Mouse (Mus musculus) MEL (cell line): ENCODE data around the gene Ccs. TPM values are rescaled to one million over a fixed set of nuclear protein-coding genes. Genes with fewer than 3 reads are reported as not detected.
"Not testable (repeated sequence)": the region's sequence is repeated elsewhere in the genome, so short reads cannot be mapped to it uniquely, and the experiment has no call there.

Source experiments
- DNase-seq: peaks from one replicate; pipeline ENCODE4 v3.0.0; 2011; ENCODE audit warnings: low read depth, low spot score
- H3K27ac ChIP-seq: 2 replicates; pipeline ENCODE4 v1.5.1; 2012; ENCODE audit warnings: low read depth, mild to moderate bottlenecking, control low read depth, low read length, moderate library complexity; ENCODE audit not compliant: control insufficient read depth
- H3K27me3 ChIP-seq, 2 experiments: fragments of 150-350 bp in 1 of 2; sonication (generic) in 1 of 2; 2 replicates each; pipeline ENCODE4 v1.6.1; 2012; ENCODE audit warnings: low read length in 2 of 2, mild to moderate bottlenecking in 2 of 2, improper control_type of control experiment in 1 of 2, moderate library complexity in 1 of 2; ENCODE audit not compliant: insufficient read depth in 2 of 2, control insufficient read depth in 1 of 2
- H3K36me3 ChIP-seq, 2 experiments: 2 replicates each; pipeline ENCODE4 v1.6.1; 2012 to 2014; ENCODE audit warnings: low read length in 2 of 2, improper control_type of control experiment in 1 of 2, inconsistent platforms in 1 of 2, mild to moderate bottlenecking in 1 of 2; ENCODE audit not compliant: insufficient read depth in 2 of 2, control insufficient read depth in 1 of 2
- H3K4me1 ChIP-seq, 2 experiments: fragments of 150-350 bp in 1 of 2; sonication (generic) in 1 of 2; 2 replicates each; pipeline ENCODE4 v1.6.1; 2012; ENCODE audit warnings: low read length in 2 of 2, improper control_type of control experiment in 1 of 2, mild to moderate bottlenecking in 1 of 2; ENCODE audit not compliant: insufficient read depth in 2 of 2, control insufficient read depth in 1 of 2
- H3K4me3 ChIP-seq, 2 experiments: fragments of 150-350 bp in 1 of 2; sonication (generic) in 1 of 2; 2 replicates each; pipeline ENCODE4 v1.5.1; 2012; ENCODE audit warnings: low read depth in 2 of 2, low read length in 2 of 2, mild to moderate bottlenecking in 2 of 2, moderate library complexity in 2 of 2, control low read depth in 1 of 2, improper control_type of control experiment in 1 of 2; ENCODE audit not compliant: control insufficient read depth in 1 of 2, insufficient read depth in 1 of 2
- H3K79me2 ChIP-seq: 2 replicates; pipeline ENCODE4 v1.6.1; 2012; ENCODE audit warnings: mild to moderate bottlenecking, low read length, moderate library complexity; ENCODE audit not compliant: control insufficient read depth, poor library complexity, insufficient read depth
- H3K9ac ChIP-seq: 2 replicates; pipeline ENCODE4 v1.6.1; 2012; ENCODE audit warnings: low read depth, mild to moderate bottlenecking, control low read depth, low read length, moderate library complexity; ENCODE audit not compliant: control insufficient read depth, poor library complexity, severe bottlenecking
- H3K9me3 ChIP-seq: fragments of 150-350 bp; sonication (generic); replicated peaks from 2 replicates; pipeline ENCODE4 v1.6.1; 2012; ENCODE audit warnings: mild to moderate bottlenecking, low read length, improper control_type of control experiment, moderate library complexity; ENCODE audit not compliant: insufficient read depth
- BHLHE40 ChIP-seq: IDR thresholded peaks from 2 replicates; pipeline ENCODE4 v1.6.1; 2012; ENCODE audit warnings: low read depth, mild to moderate bottlenecking, inconsistent platforms, low read length, improper control_type of control experiment, borderline replicate concordance
- CHD1 ChIP-seq: IDR thresholded peaks from 2 replicates; pipeline ENCODE4 v1.6.1; 2012; ENCODE audit warnings: low read depth, mild to moderate bottlenecking, inconsistent platforms, low read length, improper control_type of control experiment
- CHD2 ChIP-seq: IDR thresholded peaks from 2 replicates; pipeline ENCODE4 v1.6.1; 2011; ENCODE audit warnings: low read length, improper control_type of control experiment
- CTCF ChIP-seq, 3 experiments: IDR thresholded peaks in 2 of 3; conservative IDR thresholded peaks in 1 of 3; 2 replicates each; pipeline ENCODE4 v1.5.1; 2011 to 2012; ENCODE audit warnings: low read length in 3 of 3, low read depth in 2 of 3, mild to moderate bottlenecking in 2 of 3, improper control_type of control experiment in 1 of 3, inconsistent platforms in 1 of 3, mixed read lengths in 1 of 3, moderate library complexity in 1 of 3; ENCODE audit not compliant: control insufficient read depth in 1 of 3, insufficient read depth in 1 of 3, poor library complexity in 1 of 3, severe bottlenecking in 1 of 3
- E2F4 ChIP-seq: IDR thresholded peaks from 2 replicates; pipeline ENCODE4 v1.6.1; 2011; ENCODE audit warnings: low read depth, low read length, improper control_type of control experiment, borderline replicate concordance
- ELF1 ChIP-seq: IDR thresholded peaks from 2 replicates; pipeline ENCODE4 v1.6.1; 2014; ENCODE audit warnings: low read depth, mild to moderate bottlenecking, inconsistent platforms, low read length, improper control_type of control experiment, moderate library complexity
- EP300 ChIP-seq, 2 experiments: IDR thresholded peaks; 2 replicates each; pipeline ENCODE4 v1.6.1; 2011; ENCODE audit warnings: improper control_type of control experiment in 2 of 2, low read length in 2 of 2, low read depth in 1 of 2, mild to moderate bottlenecking in 1 of 2
- ETS1 ChIP-seq: IDR thresholded peaks from 2 replicates; pipeline ENCODE4 v1.6.1; 2012; ENCODE audit warnings: low read depth, mild to moderate bottlenecking, inconsistent platforms, low read length, improper control_type of control experiment, moderate library complexity
- HCFC1 ChIP-seq: IDR thresholded peaks from 2 replicates; pipeline ENCODE4 v1.6.1; 2012; ENCODE audit warnings: low read depth, mild to moderate bottlenecking, inconsistent platforms, low read length, improper control_type of control experiment, moderate library complexity
- JUND ChIP-seq: IDR thresholded peaks from 2 replicates; pipeline ENCODE4 v1.6.1; 2011; ENCODE audit warnings: low read depth, mild to moderate bottlenecking, improper control_type of control experiment, low read length
- MAX ChIP-seq: IDR thresholded peaks from 2 replicates; pipeline ENCODE4 v1.6.1; 2011; ENCODE audit warnings: low read length, improper control_type of control experiment
- MXI1 ChIP-seq: IDR thresholded peaks from 2 replicates; pipeline ENCODE4 v1.6.1; 2011; ENCODE audit warnings: mild to moderate bottlenecking, low read depth, low read length, improper control_type of control experiment
- MYC ChIP-seq: IDR thresholded peaks from 2 replicates; pipeline ENCODE4 v1.6.1; 2011; ENCODE audit warnings: low read depth, mild to moderate bottlenecking, low read length, improper control_type of control experiment, moderate library complexity
- NRF1 ChIP-seq: IDR thresholded peaks from 2 replicates; pipeline ENCODE4 v1.6.1; 2014; ENCODE audit warnings: low read depth, mild to moderate bottlenecking, inconsistent platforms, low read length, improper control_type of control experiment, moderate library complexity; ENCODE audit not compliant: poor library complexity, insufficient read depth, severe bottlenecking
- POLR2AphosphoS5 ChIP-seq: IDR thresholded peaks from 2 replicates; pipeline ENCODE4 v1.6.1; 2012; ENCODE audit warnings: low read depth, borderline replicate concordance, mild to moderate bottlenecking, inconsistent platforms, low read length, moderate library complexity, mixed read lengths
- RAD21 ChIP-seq: IDR thresholded peaks from 2 replicates; pipeline ENCODE4 v1.6.1; 2011; ENCODE audit warnings: mild to moderate bottlenecking, low read depth, low read length, improper control_type of control experiment
- SMC3 ChIP-seq: IDR thresholded peaks from 2 replicates; pipeline ENCODE4 v1.6.1; 2011; ENCODE audit warnings: low read depth, low read length, improper control_type of control experiment
- TBP ChIP-seq: IDR thresholded peaks from 2 replicates; pipeline ENCODE4 v1.8.0; 2011; ENCODE audit warnings: low read depth, low read length, improper control_type of control experiment
- UBTF ChIP-seq: IDR thresholded peaks from 2 replicates; pipeline ENCODE4 v1.6.1; 2012; ENCODE audit warnings: low read depth, mild to moderate bottlenecking, inconsistent platforms, low read length, improper control_type of control experiment, moderate library complexity, borderline replicate concordance; ENCODE audit not compliant: insufficient read depth
- USF1 ChIP-seq: IDR thresholded peaks from 2 replicates; pipeline ENCODE4 v1.6.1; 2014; ENCODE audit warnings: low read depth, mild to moderate bottlenecking, inconsistent platforms, low read length, improper control_type of control experiment, moderate library complexity
- polyA plus RNA-seq, 2 experiments: library from polyadenylated mRNA; stranded (reverse) in 1 of 2; unstranded in 1 of 2; fragments of >175 nt in 1 of 2; fragments of >200 nt in 1 of 2; gene quantifications; 2 replicates each; pipeline versions ENCODE4 v1.2.1 to v1.2.4; 2012; ENCODE audit warnings: low replicate concordance in 2 of 2, low read depth in 1 of 2; ENCODE audit not compliant: insufficient read length in 2 of 2, insufficient read depth in 1 of 2, missing spikeins in 1 of 2
- total RNA-seq: library from RNA; depleted of rRNA; stranded (reverse); fragments of 300-350 nt; gene quantifications from 2 replicates; pipeline ENCODE4 v1.2.3, GENCODE M21; 2012

The Ccs gene
- total and polyA plus RNA-seq, 3 experiments: 48.3 to 56.6 TPM; not detected in 1

GRCm38 (mm10) chr19:4812334-4812949 lies 26.7 kb downstream of the Ccs start:
- peaks cover 43% of the 10 kb centered on the region for H3K79me2 ChIP-seq
- not testable (repeated sequence) for H3K9me3 ChIP-seq, H3K27me3 ChIP-seq, H3K4me1 ChIP-seq
- H3K4me3 ChIP-seq: peak overlapping the region; percentile 74 to 78
- H3K27ac ChIP-seq: peak overlapping the region; percentile 87
- TF ChIP-seq CTCF (IDR thresholded peaks at IDR 0.05 in 2 of 3, conservative IDR thresholded peaks at IDR 0.05 in 1 of 3; ENCODE audit: control insufficient read depth in 1 of 3, insufficient read depth in 1 of 3, low read depth in 2 of 3, low read length in 3 of 3, poor library complexity in 1 of 3, severe bottlenecking in 1 of 3): peak in 1 of 3 experiments; percentile 17; a peak in 2 of 6 replicates
- peak; percentile 84 for TF ChIP-seq TBP
- TF ChIP-seq MYC: peak; percentile 80
- peak overlapping the region; percentile 86 for H3K9ac ChIP-seq
- DNase-seq: peak; percentile 69
- peaks cover 5 to 17% of the 10 kb centered on the region in 2 experiments for H3K36me3 ChIP-seq

- H3K27me3 ChIP-seq: no peaks in the 10 kb centered on the region
- H3K79me2 ChIP-seq: peaks cover 48% of the 10 kb centered on the region
- peak overlapping the region; percentile 74 to 78 for H3K4me3 ChIP-seq
- TF ChIP-seq EP300 (IDR thresholded peaks at IDR 0.05; ENCODE audit: low read depth in 1 of 2, low read length in 2 of 2): peak in 1 of 2 experiments; percentile 6; a peak in 1 of 4 replicates
- TF ChIP-seq UBTF: 0 out of 2 replicates have a peak, but pooled peaks have one; percentile 65
- no peak for TF ChIP-seq USF1
- DNase-seq: no peak
- peak overlapping the region; percentile 87 for H3K27ac ChIP-seq
- peaks cover 0 to 4% of the 10 kb centered on the region in 2 experiments; a peak in 2 of 4 replicates for H3K4me1 ChIP-seq
- H3K9me3 ChIP-seq: no peaks in the 10 kb centered on the region
- H3K9ac ChIP-seq: peak overlapping the region; percentile 86
- H3K36me3 ChIP-seq: peaks cover 5 to 21% of the 10 kb centered on the region in 2 experiments
Measured at GRCm38 (mm10) chr19:4811909-4812242, 27.3 kb downstream of the Ccs start.

DNA sequence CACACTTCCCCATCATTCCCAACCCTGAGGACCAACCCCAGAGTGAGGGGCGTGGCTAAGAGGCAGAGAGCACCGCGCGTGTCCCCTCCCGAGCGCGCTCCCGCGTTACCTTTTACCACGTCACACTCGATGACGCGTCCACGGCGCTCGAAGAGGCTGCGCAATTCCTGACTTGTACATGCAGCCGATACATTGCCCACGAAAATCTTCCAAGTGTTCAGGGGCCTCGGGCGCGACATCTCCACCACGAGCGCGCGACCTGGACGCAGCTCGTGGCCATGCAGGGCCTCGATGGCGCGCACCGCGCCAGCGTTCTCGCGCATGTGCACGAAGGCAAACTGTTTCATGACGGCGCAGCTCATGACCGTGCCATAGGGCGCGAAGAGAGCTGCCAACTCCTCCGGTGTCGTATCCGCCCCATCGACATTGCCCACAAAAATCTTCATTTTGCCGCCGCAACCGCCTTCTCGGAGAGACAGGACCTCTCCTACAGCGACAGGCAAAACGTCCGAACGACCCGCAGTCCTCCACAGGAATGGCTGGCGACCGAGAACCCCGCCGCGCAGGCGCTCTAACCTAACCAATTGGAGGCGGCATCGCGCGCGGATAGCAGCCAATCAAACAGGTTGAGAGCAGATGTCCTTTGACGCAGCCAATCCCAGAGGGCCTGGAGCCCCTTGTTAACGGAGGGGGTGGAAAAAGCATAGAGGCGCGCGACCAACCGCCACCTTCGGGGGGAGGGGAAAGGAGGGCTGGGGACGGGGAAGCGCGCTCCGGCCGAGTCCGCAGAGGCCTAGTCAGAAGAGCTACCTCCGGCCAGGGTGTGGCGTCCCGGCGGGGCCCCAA lies 27.8 kb downstream of the Ccs start, which contains the start of the genes Gm21992 and Rbm14:
Gene Gm21992 (minus strand): TSS at position 550 of the 846 bp plus-strand sequence.
Gene Rbm14 (minus strand): TSS at position 572 of the 846 bp plus-strand sequence.
- Histone ChIP-seq H3K4me1 (peaks cover 0 to 4% of the 10 kb centered on the region in 2 experiments; a peak in 2 of 4 replicates), H3K27ac (peak within 1 kb of the TSS; percentile 91), H3K36me3 (peaks cover 5 to 26% of the 10 kb centered on the region in 2 experiments)
- peak; percentile 54; the same call in 1 of the 2 replicates for TF ChIP-seq CHD2
- peak; percentile 76; the same call in 1 of the 2 replicates for TF ChIP-seq POLR2AphosphoS5
- TF ChIP-seq NRF1: peak; percentile 79
- TF ChIP-seq JUND: no peak
- TF ChIP-seq CHD1: no peak
- peak; percentile 88 for TF ChIP-seq MXI1
- peak; percentile 15; the same call in 1 of the 2 replicates for TF ChIP-seq ETS1
- TF ChIP-seq HCFC1: peak; percentile 79
- no peak for TF ChIP-seq E2F4
- TF ChIP-seq ELF1: 0 out of 2 replicates have a peak, but pooled peaks have one; percentile 30
- TF ChIP-seq USF1: peak; percentile 35; the same call in 1 of the 2 replicates
- TF ChIP-seq SMC3: no peak
- no peak for TF ChIP-seq RAD21
- peak; percentile 67; the same call in 1 of the 2 replicates for TF ChIP-seq MYC
- peak; percentile 82; the same call in 1 of the 2 replicates for TF ChIP-seq MAX
- TF ChIP-seq CTCF (IDR thresholded peaks at IDR 0.05 in 2 of 3, conservative IDR thresholded peaks at IDR 0.05 in 1 of 3; ENCODE audit: control insufficient read depth in 1 of 3, insufficient read depth in 1 of 3, low read depth in 2 of 3, low read length in 3 of 3, poor library complexity in 1 of 3, severe bottlenecking in 1 of 3): no peak
- peak; percentile 80; the same call in 1 of the 2 replicates for TF ChIP-seq TBP
- no peak for TF ChIP-seq UBTF
- TF ChIP-seq BHLHE40: no peak

More for the DNA sequence above, 27.8 kb downstream of the Ccs start, which contains the start of the genes Gm21992 and Rbm14:
- Histone ChIP-seq H3K4me3 (peak within 1 kb of the TSS; percentile 74 to 78), H3K27me3 (no peaks in the 10 kb centered on the region), H3K9ac (peak within 1 kb of the TSS; percentile 88), H3K9me3 (no peaks in the 10 kb centered on the region), H3K79me2 (peaks cover 54% of the 10 kb centered on the region)
- peak; percentile 99 for DNase-seq
